Mouse (Mus musculus) G1E (cell line): ENCODE data around the gene Mmd2. TPM values are rescaled to one million over a fixed set of nuclear protein-coding genes. Genes with fewer than 3 reads are reported as not detected.

Source experiments
- ATAC-seq: 2 replicates; pipeline ENCODE4 v1.8.0; 2016; ENCODE audit warnings: mild to moderate bottlenecking; ENCODE audit not compliant: insufficient number of reproducible peaks, poor library complexity, low FRiP score, severe bottlenecking; ENCODE audit errors: extremely low read depth
- DNase-seq: peaks from one replicate; pipeline ENCODE4 v3.0.0; 2012; ENCODE audit warnings: low spot score
- H3K27me3 ChIP-seq: 2 replicates; pipeline ENCODE4 v1.6.1; 2012; ENCODE audit warnings: mild to moderate bottlenecking, low read length, inconsistent platforms; ENCODE audit not compliant: insufficient read depth
- H3K36me3 ChIP-seq: replicated peaks from 2 replicates; pipeline ENCODE3; 2012; ENCODE audit warnings: mild to moderate bottlenecking, inconsistent platforms
- H3K4me1 ChIP-seq: 2 replicates; pipeline ENCODE4 v1.6.1; 2012; ENCODE audit warnings: low read depth, low read length, inconsistent platforms, mixed read lengths; ENCODE audit not compliant: insufficient read depth
- H3K4me3 ChIP-seq: 2 replicates; pipeline ENCODE4 v1.5.1; 2012; ENCODE audit warnings: low read depth, mild to moderate bottlenecking, inconsistent platforms, low read length, moderate library complexity, mixed read lengths
- H3K9me3 ChIP-seq: replicated peaks from 2 replicates; pipeline ENCODE4 v1.6.1; 2012; ENCODE audit warnings: inconsistent platforms
- CTCF ChIP-seq: IDR thresholded peaks from 2 replicates; pipeline ENCODE4 v1.5.1; 2012; ENCODE audit warnings: low read depth, low read length, inconsistent platforms, mixed read lengths
- GATA1 ChIP-seq: IDR thresholded peaks from 2 replicates; pipeline ENCODE4 v1.6.1; 2012; ENCODE audit warnings: borderline replicate concordance, low read length, inconsistent platforms, mixed read lengths
- GATA2 ChIP-seq: IDR thresholded peaks from 2 replicates; pipeline ENCODE4 v1.6.1; 2012; ENCODE audit warnings: low read depth, low read length, inconsistent platforms, borderline replicate concordance
- POLR2AphosphoS5 ChIP-seq: IDR thresholded peaks from 2 replicates; pipeline ENCODE4 v1.6.1; 2012; ENCODE audit warnings: low read depth, low read length, inconsistent platforms; ENCODE audit not compliant: insufficient replicate concordance
- TAL1 ChIP-seq: conservative IDR thresholded peaks from 2 replicates; pipeline ENCODE4 v1.6.1; 2012; ENCODE audit warnings: low read depth, low read length, inconsistent platforms, mixed read lengths
- polyA plus RNA-seq: library from polyadenylated mRNA; stranded (reverse); fragments of >175 nt; gene quantifications from 2 replicates; pipeline ENCODE4 v1.2.3, GENCODE M21; 2012
- total RNA-seq, 2 experiments: library from RNA; stranded (forward) in 1 of 2; stranded (reverse) in 1 of 2; fragments of 200-1000 nt in 1 of 2; fragments of >200 nt in 1 of 2; fragmentation: Nextera tagmentation in 1 of 2; gene quantifications; 2 replicates each; pipeline ENCODE4 v1.2.3; 2014 to 2017

Gene Mmd2
- total and polyA plus RNA-seq, 3 experiments = 0.16 TPM; not detected in 2

DNA sequence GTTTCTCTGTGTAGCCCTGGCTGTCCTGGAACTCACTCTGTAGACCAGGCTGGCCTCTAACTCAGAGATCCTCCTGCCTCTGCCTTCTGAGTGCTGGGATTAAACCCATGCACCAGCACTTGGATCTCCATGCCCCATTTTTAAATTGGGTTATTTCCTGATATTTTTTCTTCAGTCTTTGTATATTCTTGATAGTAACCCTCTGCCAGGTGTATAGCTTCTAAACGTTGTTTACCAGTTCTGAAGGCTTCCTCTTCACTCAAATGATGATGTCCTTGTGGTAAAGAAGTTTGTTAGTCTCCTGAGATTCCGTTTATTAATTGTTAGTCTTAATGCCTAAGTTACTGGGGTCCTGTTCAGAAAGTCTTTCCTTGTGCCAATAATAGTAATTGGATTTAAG is 18.8 kb upstream of the Mmd2 start, which contains the start of gene Wipi2:
Wipi2 (plus strand) TSS at position 301 of the 400 bp plus-strand sequence.
- no peak for DNase-seq
- H3K27me3 ChIP-seq = peaks cover 22% of the 10 kb centered on the region
- no peak for TF ChIP-seq TAL1
- no peak for TF ChIP-seq POLR2AphosphoS5
- TF ChIP-seq CTCF = no peak
- no peak for TF ChIP-seq GATA2
- TF ChIP-seq GATA1 = no peak
- peaks cover 33% of the 10 kb centered on the region for H3K4me1 ChIP-seq
- H3K36me3 ChIP-seq = peaks cover 20% of the 10 kb centered on the region
- no peaks in the 10 kb centered on the region for H3K9me3 ChIP-seq
- ATAC-seq = no peak
- H3K4me3 ChIP-seq = peak within 1 kb of the TSS; percentile 99

DNA sequence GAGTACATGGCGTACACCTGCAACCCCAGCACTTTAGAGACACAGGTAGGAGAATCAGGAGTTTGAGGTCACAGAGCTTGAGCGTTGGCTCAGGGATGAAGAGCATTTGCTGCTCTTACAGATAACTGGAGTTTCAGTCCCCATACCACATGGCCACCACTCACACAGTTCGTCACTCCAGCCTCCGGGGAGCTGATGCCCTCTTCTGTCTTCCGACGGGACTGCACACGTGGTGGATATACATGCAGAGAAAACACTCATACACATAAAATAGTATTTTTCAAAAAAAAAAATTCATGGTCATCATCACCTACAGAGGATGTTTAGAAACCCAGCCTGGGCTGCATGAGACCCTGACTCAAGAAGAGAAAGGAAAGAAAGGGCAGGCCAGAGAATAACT is 14.5 kb upstream of the Mmd2 start:
- ATAC-seq (no peak), DNase-seq (no peak)
- Histone ChIP-seq H3K9me3 (no peaks in the 10 kb centered on the region), H3K36me3 (no peaks in the 10 kb centered on the region), H3K4me3 (no peak overlapping the region), H3K27me3 (peaks cover 49% of the 10 kb centered on the region), H3K4me1 (peaks cover 10% of the 10 kb centered on the region; the same call in 1 of the 2 replicates)
- TF ChIP-seq GATA1 = no peak
- TF ChIP-seq GATA2 = no peak
- TF ChIP-seq TAL1 = no peak
- no peak for TF ChIP-seq CTCF
- no peak for TF ChIP-seq POLR2AphosphoS5

DNA sequence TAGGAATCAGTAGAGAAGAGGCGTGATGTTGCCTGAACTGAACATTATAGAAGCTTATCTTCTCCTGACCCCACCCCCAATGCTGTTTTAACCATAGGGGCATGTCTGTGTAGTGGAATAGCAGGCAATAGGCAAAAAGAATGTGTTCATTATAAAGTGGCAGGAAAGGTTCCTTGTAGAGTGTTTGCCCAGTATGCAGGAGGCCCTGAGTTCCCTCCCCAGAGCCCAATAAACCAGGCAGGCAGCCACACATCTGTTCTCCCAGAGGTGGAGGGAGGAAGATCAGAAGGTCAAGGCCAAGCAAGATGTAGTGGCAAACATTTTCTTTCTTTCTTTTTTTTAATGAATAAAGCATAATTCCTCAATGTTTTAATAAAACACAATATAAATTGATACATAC is 13.5 kb upstream of the Mmd2 start:
- Histone ChIP-seq H3K27me3 (peaks cover 53% of the 10 kb centered on the region), H3K9me3 (no peaks in the 10 kb centered on the region), H3K4me1 (0 out of 2 replicates have a peak, but pooled peaks cover 6% of the 10 kb centered on the region), H3K36me3 (no peaks in the 10 kb centered on the region), H3K4me3 (no peak overlapping the region)
- ATAC-seq (no peak), DNase-seq (no peak)
- TF ChIP-seq TAL1 (no peak), CTCF (no peak), GATA2 (no peak), GATA1 (no peak), POLR2AphosphoS5 (no peak)

DNA sequence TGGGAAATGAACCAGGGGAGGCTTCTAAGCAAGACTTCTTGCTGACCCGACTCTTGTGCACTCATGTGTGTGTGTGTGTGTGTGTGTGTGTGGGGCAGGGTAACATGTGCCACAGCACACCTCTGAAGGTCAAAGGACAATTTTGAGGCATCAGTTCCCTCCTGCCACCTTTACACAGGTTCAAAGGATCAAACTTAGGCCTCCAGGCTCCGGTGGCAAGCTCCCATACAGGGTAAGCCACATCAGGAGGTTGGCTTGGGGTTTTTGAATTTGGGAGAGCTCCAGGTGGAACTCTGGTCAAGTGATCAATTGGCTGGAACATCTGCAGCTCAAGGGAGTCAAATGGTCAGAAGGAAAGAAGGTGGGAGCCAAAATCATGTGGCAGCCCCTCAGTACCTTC is 12.8 kb upstream of the Mmd2 start:
- DNase-seq (no peak), ATAC-seq (no peak)
- Histone ChIP-seq H3K27me3 (peaks cover 58% of the 10 kb centered on the region), H3K9me3 (no peaks in the 10 kb centered on the region), H3K36me3 (no peaks in the 10 kb centered on the region), H3K4me3 (no peak overlapping the region), H3K4me1 (0 out of 2 replicates have a peak, but pooled peaks cover 7% of the 10 kb centered on the region)
- TF ChIP-seq GATA1 (no peak), CTCF (no peak), GATA2 (no peak), TAL1 (no peak), POLR2AphosphoS5 (no peak)

DNA sequence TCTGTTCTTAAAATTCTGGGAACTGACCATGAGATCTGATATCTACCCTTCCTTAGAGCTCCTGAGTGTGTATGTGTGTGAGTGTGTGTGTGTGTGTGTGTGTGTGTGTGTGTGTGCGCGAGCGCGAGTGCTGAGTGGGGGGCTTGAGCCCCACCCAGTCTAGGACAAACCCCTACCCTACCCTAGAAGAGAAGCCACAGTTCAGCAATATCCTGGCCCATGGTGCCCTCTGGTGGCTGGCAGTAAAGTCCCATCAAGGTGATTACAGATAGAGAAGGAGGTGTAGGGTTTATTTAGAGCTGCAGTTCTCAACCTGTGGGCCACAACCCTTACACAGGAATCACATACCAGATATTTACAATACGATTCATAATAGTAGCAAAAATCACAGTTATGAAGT is 11.3 kb upstream of the Mmd2 start:
- ATAC-seq = no peak
- peaks cover 59% of the 10 kb centered on the region for H3K27me3 ChIP-seq

DNA sequence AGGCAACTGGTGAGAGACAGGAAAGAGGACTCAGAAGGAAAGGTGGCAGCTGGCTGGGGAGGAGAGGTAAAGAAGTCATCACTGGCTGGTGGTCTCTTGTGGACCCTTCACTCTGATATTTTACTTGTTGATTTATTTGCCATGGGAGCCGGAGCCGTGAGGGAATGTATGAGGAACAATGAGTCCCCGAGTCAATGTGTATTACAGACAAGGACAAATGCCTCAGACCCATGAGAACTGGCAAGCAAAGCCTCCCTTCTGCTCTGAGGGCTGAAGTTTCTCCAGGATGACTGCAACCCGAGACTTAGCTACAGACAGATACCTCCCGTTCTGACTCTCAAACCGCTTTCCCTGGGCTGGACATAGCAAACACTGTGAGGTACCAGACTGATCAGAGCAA is 7.7 kb upstream of the Mmd2 start:
- Histone ChIP-seq H3K4me3 (no peak overlapping the region), H3K27me3 (peaks cover 46% of the 10 kb centered on the region), H3K9me3 (no peaks in the 10 kb centered on the region), H3K36me3 (no peaks in the 10 kb centered on the region), H3K4me1 (peaks cover 7% of the 10 kb centered on the region; the same call in 1 of the 2 replicates)
- no peak for ATAC-seq
- TF ChIP-seq GATA1 = no peak
- no peak for TF ChIP-seq TAL1
- no peak for TF ChIP-seq CTCF
- DNase-seq = no peak

More for the DNA sequence above, 11.3 kb upstream of the Mmd2 start:
- Histone ChIP-seq H3K4me3 (no peak overlapping the region), H3K9me3 (no peaks in the 10 kb centered on the region), H3K36me3 (no peaks in the 10 kb centered on the region), H3K4me1 (peaks cover 7% of the 10 kb centered on the region; the same call in 1 of the 2 replicates)
- peak; percentile 41 for DNase-seq
- no peak for TF ChIP-seq TAL1
- TF ChIP-seq CTCF = 0 out of 2 replicates have a peak, but pooled peaks have one; percentile 24

DNA sequence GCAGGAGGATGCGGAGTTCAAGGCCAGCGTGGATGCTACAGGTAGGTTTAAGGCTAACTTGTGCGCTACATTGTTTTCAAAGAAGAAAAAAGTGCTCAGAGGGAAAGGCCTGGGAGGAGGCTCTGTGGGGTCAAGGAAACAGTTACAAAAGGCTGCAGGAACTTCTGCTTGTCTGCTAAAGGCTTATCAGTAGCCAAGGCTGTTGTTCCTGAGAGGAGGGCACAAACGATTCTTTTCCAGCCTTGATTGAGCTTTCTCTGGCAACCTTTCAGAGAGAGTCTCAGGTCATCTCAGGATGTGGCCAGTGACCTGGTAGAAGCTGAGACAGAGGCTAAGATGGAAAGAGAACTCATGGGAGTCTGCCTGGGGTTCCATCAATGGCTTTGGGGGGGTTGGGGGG is 7.0 kb upstream of the Mmd2 start:
- Histone ChIP-seq H3K9me3 (no peaks in the 10 kb centered on the region), H3K4me3 (no peak overlapping the region), H3K4me1 (peaks cover 7% of the 10 kb centered on the region; the same call in 1 of the 2 replicates), H3K27me3 (peaks cover 41% of the 10 kb centered on the region), H3K36me3 (no peaks in the 10 kb centered on the region)
- TF ChIP-seq CTCF = no peak
- no peak for TF ChIP-seq GATA1
- TF ChIP-seq TAL1 = no peak
- TF ChIP-seq POLR2AphosphoS5 = no peak
- no peak for TF ChIP-seq GATA2
- DNase-seq (no peak), ATAC-seq (no peak)
